Mouse (Mus musculus) cerebellum, adult 9-11 months (tissue): ENCODE results near the gene Tprn.
A peak's percentile ranks its signal among the peaks of the same experiment; 100 is the strongest.

ENCODE experiments used
- DNase-seq: peaks from one replicate; pipeline ENCODE4 v3.0.0; 2022

Tprn gene

DNA sequence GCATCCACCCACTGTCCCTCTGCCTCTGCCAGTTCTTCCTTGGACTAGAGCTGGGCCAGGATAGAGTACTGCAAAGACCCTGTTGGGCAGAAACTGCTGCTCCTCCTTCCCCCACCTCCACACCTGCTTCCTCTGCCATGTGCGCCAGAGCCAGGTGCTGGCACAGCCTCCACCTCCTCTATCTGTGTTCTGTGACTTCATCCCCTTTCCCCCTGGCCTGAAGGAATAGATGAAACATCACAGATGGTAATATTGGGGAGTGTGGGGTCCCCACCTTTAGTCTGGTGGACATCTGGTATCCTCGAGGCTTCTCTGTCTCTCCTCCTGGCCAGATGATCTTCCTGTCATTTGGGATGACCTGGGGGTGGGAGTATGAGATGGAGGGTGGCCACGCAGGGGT is 41.0 kb downstream of the Tprn start:
- no peak for DNase-seq

DNA sequence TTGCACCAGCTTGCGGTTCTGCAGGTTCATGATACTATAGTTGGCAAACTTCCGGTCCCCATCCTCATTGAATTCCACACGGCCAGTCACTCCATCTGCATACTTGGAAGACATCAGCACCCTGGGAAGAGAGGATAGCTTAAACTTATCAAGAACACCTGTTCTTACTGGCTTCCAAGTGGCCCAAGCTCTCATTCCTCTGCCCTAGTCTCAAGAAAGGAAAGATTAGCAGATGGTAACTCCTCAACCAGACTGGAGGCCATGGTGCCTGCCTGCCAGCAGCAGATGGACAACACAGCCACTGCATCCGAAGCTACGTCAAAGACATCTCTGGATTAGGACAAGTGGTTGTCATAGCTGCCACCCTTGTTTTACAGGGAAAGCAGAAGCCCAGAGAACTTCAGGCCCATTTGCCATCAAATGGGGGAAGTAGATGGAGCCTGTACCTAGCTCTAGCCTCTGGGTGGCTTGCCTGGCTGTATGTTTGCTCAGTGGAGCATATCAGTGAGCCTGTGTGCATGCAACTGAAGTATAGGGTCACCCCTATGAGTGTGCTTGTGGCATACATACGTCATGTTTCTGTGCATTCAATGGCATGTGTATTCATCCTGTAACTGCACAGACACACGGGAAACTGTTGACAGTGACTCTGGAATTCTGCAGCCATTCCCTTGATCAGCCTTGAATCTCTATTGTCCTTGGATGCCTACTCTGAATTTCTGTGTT is 41.7 kb downstream of the Tprn start:
- DNase-seq, result peak; percentile 89

DNA sequence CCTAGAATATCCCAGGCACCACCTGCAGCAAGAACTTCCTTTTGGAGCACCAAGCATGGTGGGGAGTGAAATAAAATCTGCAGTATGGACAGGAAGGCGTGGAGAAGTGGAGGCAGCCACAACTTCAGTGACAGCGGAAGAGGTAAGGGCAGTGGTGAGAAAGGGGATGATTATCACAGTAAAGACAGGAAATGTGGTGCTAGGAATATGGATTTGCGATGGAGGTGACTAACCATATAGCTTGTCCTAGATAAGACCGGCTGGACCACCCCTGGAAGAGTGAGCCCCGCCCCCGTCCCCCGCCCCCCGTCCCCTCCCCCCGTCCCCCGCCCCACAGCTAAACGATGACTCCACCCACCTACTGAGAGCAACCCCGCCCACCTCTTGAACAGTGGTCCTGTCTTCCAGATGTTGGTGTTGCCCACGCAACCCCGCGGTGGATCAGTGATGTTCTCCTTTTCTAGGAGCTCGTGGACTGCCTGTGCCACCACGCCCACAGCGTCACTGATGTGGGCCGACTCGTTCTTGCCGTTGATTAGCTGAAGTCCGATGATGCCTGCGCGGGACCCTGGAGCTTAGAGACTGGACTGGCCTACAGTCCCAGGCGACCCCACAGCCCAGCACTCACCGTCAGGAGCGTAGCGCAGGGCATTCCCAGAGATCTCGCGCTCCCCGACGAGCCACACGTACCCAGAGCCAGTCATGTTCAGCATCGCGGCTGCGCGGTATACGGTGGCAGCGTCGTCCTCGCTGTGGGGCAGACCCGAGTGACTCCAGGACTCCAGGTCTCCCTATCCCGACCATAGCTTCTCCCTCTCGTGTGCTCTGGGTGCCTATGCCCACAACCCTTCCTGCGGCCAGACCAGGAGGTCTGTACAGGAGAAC is 42.5 kb downstream of the Tprn start:
- DNase-seq, result peak; percentile 56

DNA sequence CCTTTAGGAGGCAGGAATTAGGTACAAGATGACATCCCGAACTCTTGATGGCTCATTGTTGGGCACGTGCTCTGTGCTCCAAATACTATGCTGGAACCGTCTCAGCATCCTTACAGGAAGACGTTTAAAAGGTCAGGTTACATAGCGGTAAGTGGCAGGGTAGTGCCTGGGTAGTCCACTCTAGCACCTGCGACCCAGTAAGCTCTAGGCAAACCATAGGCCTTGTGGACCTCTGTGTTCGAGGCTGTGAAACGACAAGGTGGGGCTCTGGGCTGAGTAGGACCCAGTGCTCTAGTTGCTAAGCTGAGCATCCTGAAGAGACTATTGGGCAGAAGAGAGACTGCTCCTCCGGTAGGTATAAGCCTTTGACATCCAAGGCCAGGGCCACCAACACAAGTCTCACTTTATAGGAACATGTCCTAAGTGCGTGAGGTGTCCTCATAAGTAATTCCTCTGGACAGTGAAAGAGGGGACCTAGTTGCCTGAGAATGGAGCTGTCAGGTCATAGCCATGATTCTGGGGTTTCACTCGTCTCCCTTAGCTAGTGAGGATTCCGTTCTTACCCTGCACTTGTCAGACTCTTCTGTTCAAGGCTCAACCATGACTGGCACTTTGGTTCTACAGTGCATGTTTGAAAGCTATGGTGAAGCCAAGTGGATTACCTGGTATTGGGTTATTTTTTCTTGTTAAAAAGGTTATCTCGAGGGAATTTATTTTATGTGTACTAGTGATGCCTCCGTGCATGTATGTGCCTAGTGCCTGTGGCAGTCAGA is 43.4 kb downstream of the Tprn start:
- DNase-seq, result no peak

DNA sequence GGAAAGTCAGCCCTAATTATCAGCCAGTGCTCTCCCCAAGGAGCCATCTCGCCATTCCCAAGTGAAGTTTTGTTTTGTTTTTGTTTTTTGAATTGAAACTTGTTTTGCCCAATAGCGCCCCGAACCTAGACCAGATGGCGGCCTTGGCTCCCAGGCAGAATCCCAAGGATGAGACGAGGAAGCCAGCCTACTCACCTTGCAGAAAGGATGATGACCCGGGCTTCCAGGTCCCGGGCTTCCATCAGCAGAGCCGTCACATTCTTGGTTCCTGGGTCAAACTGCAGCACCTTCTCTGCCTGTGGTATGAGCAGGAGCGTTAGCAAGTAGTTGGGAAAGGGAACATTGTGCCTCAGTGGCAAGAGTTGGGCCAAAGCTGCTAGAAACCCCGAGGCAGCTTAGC is 47.8 kb downstream of the Tprn start:
- DNase-seq, result peak; percentile 59

DNA sequence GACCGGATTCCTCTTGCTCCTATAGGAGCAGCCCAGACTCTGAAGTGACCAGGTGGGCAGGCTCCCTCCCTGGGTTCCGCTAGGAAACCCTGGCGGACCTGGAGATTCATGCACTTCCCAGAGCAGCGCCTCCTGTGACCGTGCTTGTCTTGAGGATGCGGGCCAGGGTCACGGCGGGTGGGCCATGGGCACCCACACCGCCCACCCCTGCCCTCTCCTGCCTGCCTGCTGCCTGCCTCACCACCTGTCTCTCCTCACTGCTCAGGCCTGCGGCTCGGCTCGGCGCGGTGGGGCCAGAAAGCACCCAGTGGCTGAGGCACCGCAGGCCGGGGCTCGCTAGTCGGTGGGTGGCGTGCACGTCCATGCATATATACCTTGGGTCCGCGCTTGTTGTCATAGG is 48.6 kb downstream of the Tprn start:
- peak; percentile 63 for DNase-seq

DNA sequence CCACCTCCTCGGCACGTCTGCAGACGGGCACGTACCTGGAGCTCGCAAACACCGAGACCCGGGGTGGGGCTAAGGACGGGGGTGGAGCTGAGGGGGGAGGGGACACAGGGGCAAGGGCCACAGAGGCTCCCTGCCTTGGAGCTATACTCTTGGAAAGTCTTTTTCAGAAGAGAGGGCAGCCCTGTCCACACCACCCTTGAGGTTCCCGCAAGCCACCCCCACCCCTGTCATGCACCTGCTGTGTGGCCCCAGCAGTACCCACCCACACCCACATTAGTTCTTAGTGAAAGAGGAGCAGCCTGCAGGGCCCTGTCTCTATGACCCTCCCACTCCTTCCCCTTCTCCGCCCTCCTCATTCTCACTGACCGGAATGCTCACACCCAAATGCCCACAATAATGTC is 49.1 kb downstream of the Tprn start:
- DNase-seq, result peak; percentile 17

DNA sequence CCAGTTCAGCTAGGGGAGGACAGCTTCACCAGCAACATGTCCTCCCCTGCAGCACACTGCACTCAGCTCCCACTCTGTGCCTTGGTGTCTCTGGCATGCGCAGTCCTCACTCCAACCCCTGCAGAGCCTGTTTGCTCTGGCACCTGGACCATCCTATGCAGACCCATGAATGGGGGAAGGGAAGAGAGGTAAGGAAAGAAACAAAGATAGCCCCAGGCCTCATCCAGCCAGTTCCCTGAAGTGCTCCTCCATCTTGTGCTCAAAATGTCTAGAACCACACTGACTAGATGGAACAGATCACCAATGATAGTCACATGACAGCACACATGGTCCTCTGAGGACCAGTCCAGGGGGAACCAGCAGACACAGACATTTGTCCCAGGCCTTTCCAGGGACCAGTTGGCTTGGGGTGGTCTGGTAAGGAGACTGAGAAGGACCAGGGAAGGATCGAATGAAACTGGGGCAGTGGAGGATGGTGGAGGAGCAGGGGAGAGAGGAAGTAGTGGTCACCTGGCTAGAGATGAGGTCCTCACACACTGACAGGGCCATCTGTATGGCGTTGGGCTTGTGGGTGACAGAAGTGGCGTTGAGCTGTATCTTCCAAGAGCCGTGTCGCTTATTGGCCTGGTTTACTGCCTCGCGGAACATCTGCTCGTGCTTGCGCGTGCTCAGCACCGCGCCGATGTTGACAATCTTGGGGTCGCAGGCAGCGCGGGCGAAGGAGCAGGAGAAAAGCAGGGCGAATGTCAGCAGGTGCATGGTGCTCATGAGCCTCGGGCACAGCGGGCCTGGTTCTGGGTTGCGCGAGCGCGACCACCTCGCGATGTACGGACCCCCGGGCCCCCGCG is 55.9 kb downstream of the Tprn start:
- peak; percentile 83 for DNase-seq

DNA sequence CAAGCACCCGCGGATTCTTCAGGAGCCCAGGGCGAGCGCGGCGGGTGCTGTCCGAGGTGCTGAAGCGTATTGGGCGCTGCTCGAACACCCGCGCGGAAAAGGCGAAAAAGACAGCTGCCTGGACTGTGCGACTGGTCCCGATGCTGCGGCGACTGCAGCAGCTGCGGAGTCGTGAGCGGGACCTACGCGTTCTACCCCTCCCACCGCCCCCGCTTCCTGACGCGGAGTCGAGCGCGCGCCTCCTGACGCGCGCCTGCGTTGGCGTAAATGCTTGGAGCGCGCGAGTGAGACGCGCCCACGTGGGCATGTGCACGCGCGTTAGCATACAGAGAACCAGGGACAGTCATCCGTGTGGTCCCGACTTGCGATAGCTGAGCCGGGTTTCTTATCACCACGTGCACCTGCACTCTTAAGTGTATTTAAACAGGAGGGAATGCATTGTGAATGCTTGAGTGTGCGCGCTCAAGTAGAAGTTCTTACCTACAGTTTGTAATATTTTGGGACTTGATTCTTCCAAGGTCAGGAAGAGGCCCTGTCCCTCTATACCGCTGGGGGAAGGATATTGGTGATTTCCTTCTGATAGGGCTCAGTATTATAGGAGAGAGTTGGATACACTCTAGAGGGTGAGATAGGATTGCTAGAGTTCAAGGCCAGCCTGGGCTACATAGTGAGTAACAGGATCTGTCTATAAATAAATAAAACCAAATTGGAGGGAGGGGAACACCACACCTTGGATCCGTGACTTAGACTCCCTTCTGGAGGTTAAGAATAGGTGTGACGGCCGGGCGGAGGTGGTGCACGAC is 56.8 kb downstream of the Tprn start, which contains the start of gene Grin1:
TSS of gene Grin1 (minus strand) at position 217 of the 803 bp plus-strand sequence.
- DNase-seq, result peak; percentile 91
